Mouse (Mus musculus): ENCODE results near the gene Gpr1.

Gene Gpr1

DNA sequence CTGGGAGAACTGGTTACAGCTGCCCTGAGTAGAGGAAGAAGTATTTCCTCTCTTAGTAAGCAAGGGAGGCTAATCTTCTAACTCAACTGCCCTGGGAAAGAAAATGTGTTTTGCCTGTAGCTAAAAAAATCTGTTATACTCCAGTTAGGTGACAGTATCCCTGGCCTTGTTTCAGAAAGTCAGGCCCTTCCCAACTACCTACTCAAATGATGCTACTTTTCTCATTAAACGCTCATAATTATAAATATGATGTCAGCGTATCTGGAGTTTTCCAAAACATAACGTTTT, at the start of gene Gpr1:
Gene Gpr1, minus strand, starts transcription at position 273 of the 288 bp plus-strand sequence.
- no peak for DNase-seq

GRCm38 (mm10) chr1:63263671-63264070, 49.3 kb upstream of the Gpr1 start:
- DNase-seq: no peak

DNA sequence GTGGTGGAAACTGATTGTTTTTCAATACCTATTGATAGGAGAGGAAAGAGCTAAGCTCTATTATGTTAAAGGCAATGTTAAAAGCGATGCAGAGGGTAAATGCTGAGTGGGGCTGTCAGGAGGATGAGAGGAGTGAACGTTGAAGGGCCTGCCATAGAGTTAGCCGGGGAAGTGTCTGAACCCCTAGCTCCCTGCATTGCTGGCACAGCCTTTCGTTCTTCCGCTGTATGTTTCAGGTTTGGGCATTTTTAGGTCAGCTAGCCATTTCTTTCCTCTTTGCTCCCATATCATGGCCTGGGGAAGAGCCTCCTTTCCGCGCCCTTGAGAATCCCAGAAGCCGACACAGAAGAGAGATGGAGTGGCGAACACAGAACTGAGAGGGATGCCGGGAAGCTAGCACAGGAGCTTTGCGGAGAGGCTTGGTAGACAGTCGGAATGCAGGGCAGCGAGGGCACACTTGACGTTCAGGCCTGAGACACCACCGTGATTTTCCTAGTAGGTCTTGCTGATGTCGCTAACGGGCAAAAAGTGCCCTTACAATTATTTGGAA, 46.8 kb upstream of the Gpr1 start:
- DNase-seq: no peak

DNA sequence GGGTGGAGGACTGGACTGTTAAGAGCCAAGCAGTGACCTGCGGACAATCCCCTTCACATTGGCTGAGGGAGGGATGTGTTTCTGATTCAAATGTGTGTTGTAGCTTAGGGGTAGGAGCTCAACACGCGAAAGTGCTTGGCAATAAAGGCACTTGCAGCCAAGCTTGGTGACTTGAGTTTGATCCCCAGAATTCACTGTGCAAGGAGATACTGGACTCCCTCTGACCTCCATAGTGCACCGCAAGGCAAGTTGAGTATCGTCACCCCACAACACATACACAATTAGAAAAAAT, 46.3 kb upstream of the Gpr1 start:
- no peak for DNase-seq

DNA sequence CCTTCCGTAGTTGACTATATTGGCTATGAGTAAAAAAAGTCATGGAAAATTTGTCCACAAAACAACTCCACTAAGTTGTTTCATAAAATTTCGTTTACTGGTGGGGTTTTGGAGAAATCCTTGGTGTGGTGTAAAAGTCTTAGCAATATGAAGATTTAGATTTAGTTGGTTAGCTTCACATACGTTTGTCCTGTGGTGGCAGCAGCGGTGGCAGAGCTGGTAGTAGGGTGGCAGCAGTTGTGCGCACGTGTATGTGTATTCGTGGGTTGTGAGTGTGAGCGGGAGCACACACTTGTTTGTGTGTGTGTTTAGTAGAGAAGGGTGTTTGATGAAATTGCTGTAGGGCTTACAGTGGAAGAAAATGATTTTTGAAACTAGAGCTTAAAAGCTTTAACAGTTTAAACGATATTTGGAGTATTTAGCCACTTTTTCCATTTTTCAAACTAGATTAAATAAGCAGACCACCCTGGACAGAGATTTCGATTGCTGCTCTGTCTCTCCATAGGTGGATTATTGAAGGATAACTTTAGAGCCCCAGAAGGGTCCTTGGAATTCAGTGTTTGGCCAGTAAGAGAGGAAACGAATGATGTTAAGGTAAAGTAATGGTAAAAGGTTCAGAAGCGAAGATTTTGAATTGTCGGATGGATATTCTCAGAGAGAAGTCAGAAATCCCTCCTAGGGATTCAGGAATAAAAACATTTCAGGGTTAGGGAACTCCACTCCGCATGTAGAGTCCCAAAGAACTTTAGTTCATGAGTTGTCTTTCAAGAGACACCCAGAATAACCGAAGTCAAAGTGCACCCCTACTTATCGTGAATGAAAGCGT, 45.8 kb upstream of the Gpr1 start:
- DNase-seq: no peak

GRCm38 (mm10) chr1:63259271-63259830, 45.0 kb upstream of the Gpr1 start:
- DNase-seq: no peak

GRCm38 (mm10) chr1:63258501-63258900, 44.2 kb upstream of the Gpr1 start:
- DNase-seq: no peak

GRCm38 (mm10) chr1:63256083-63256482, 41.7 kb upstream of the Gpr1 start:
- no peak for DNase-seq

DNA sequence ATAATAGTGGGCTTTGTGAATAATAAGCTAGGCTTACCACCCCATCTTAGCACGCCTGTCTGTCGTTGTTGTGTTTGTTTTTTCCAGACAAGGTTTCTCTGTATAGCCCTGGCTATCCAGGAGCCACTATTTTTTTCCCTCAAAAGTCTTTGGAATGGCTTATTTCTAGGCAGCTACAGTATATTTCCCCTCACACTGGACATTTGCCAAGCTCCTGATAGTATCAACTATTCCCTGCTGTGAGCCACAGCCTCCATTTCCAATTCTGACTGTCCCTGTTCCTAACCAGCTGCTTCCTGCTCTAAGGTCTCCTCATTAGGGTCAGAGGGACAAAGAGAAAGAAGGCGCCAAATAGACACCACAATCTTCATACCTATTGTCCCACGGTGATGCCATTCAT, 40.8 kb upstream of the Gpr1 start:
- DNase-seq: no peak

- DNase-seq: no peak
Observed at GRCm38 (mm10) chr1:63253291-63253690, 38.9 kb upstream of the Gpr1 start.

- DNase-seq: no peak
Observed at GRCm38 (mm10) chr1:63252351-63253209, 38.2 kb upstream of the Gpr1 start.

DNA sequence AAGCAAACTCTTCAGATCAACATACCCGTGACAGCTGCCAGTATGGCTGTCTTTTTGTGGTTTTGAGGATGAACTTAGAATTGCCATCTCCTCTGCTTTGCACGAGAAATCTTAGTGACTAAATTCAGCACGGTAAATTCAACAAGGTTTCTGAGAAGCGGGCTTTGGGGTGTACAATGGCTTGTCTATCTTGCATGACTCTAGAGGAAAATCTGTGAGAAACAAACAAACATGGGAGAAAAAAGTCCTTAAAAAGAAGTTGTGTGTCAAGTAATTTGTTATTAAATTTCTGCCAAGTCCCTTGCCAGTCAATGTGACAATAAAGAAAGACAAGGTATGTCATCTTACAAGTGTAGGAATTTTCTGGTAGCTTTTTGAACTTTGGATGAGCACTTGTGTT, 34.9 kb upstream of the Gpr1 start:
- no peak for DNase-seq

GRCm38 (mm10) chr1:63248360-63248851, 34.1 kb upstream of the Gpr1 start:
- DNase-seq: no peak

- DNase-seq: no peak
Observed at GRCm38 (mm10) chr1:63247831-63248359, 33.6 kb upstream of the Gpr1 start.

- no peak for DNase-seq
Observed at GRCm38 (mm10) chr1:63246862-63247521, 32.6 kb upstream of the Gpr1 start.

DNA sequence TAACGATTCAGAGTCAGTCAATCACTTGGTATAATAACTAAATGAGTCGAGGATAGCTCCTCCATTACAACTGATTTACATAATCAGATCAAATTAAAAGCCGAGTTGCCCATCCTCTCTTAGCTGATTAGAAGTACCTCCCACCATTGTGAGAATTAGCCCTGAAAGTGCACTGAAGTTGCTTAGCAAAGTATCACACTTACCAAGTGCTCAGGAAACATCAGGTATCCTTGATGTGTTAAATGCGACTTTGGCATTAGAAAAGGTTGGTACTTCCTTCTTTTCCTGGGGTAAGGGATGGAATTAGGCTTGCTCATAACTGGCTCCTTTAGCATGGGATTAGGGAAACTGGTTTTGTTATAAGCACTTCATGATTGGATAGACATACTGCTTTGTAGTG, 29.5 kb upstream of the Gpr1 start:
- no peak for DNase-seq

DNA sequence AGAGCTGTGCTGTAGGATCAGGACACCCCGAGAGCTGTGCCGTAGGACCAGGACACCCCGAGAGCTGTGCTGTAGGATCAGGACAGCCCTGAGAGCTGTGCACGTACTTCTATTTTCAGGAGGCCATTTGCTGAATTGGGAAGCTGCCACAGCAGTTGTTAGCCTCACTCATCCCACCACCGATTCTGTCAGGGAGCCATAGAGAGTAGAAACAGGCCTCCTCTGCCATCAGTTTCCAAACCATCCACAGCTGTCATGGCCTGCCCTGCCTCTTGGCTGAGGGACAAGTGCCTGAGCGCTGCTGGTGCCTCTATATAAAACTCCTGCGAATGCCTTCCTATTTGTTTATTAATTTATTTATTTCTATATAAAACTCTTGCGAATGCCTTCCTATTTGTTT, 25.4 kb upstream of the Gpr1 start:
- no peak for DNase-seq

DNA sequence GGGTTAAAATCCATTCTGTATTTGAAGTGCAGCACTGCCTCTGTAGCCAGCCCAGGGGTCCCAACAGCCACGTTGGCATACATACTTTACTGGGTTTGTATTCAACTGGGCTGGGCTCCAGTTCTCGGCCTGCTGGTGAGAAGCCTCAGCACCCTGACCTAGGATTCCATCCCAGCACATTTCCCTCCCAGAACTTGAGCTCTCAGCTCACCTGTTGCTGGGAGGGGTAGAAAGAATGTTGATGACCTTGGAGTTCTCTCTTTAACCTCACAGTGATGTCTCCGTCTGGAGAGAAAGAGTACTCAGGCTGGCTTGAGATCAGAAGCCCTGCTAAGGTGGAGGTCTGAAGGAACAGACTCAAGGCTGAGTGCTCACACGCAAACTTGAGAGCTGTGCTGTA, 25.0 kb upstream of the Gpr1 start:
- DNase-seq: no peak

DNA sequence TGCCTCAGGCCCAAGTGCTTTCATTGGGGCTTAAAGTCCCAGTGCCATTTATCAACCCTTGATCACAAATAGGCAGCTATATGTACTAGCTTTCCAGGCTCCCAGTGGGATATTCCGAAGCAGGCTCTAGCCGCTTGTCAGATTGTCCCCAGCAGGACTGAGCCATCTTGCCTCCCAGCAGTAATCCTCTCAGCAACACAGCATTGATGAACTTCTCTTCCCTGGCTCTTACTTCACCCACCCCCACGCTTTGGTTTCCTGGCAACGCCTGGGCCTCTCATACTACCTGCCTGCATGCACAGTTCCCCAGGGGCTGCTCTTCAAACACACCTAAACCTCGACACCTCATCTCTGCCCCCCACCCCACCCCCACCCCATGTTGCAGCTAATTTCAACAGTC, 23.0 kb upstream of the Gpr1 start:
- no peak for DNase-seq

DNA sequence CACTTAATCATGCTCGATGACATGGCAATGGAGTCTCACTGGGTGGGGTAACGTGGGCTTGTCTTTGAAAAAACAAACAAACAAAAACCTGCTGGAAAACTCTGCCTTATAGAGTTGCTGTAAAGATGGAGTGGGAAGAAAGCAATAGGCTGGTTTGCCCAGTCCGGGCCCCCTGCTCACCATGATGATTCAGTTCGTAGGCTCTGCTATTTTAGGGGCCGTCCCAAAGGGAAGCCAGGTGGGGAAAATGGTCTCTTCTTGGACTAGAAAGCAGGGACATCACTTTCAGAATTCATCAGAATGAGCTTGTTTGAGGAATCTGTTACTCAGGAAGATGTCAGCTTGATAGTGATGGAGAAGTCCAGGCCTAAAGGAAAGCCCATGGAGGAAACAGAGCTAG, 12.9 kb upstream of the Gpr1 start:
- no peak for DNase-seq

DNA sequence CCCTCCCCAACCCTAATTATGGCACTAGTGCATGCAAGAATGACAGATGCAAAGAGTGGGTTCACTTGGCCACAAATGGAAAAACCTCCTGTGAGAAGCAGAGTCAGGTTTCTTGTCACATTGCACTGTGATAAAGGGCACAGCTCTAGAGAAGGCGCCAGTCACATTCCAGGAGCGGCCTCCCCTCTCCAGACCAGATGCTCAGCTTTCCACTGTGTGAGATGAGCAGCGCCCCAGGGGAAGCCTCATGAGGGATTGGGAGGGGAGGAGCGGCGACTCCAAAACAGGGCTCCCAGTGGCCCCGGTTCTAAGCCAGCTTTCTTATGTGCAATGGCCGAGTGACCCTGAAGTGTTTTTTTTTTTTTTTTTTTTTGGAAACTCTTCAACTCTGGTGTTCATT, 11.5 kb upstream of the Gpr1 start:
- DNase-seq: no peak

GRCm38 (mm10) chr1:63225009-63225408, 10.7 kb upstream of the Gpr1 start:
- no peak for DNase-seq

- DNase-seq: no peak
Observed at GRCm38 (mm10) chr1:63219277-63219676, 4.9 kb upstream of the Gpr1 start.

Measured in kidney, adult 11 months (tissue).